Mouse (Mus musculus): ENCODE results near the gene Nr2e1. TPM values are rescaled to one million over a fixed set of nuclear protein-coding genes. Genes with fewer than 3 reads are reported as not detected.

The Nr2e1 gene
- polyA plus RNA-seq, 1 experiment, result not detected

- Histone ChIP-seq H3K4me1 (ENCODE audit: control insufficient read depth, insufficient read depth, low read length) (no peaks in the 10 kb centered on the region), H3K4me3 (ENCODE audit: insufficient read depth, low read length) (no peak overlapping the region), H3K27ac (ENCODE audit: insufficient read depth, low read depth, low read length) (no peak overlapping the region)
- TF ChIP-seq POLR2A (IDR thresholded peaks at IDR 0.05; ENCODE audit: borderline replicate concordance, low read depth, low read length) (no peak), CTCF (IDR thresholded peaks at IDR 0.05; ENCODE audit: low read depth, low read length) (no peak)
These were observed 3.1 kb downstream of the Nr2e1 start for GRCm38 (mm10) chr10:42580131-42580950.

- Histone ChIP-seq H3K27ac (ENCODE audit: insufficient read depth, low read depth, low read length) (no peak overlapping the region), H3K4me1 (ENCODE audit: control insufficient read depth, insufficient read depth, low read length) (no peaks in the 10 kb centered on the region), H3K4me3 (ENCODE audit: insufficient read depth, low read length) (no peak overlapping the region)
- TF ChIP-seq CTCF (IDR thresholded peaks at IDR 0.05; ENCODE audit: low read depth, low read length) (no peak), POLR2A (IDR thresholded peaks at IDR 0.05; ENCODE audit: borderline replicate concordance, low read depth, low read length) (no peak)
These were observed 3.8 kb downstream of the Nr2e1 start for GRCm38 (mm10) chr10:42579475-42580130.

- Histone ChIP-seq H3K27ac (ENCODE audit: insufficient read depth, low read depth, low read length) (no peak overlapping the region), H3K4me3 (ENCODE audit: insufficient read depth, low read length) (no peak overlapping the region), H3K4me1 (ENCODE audit: control insufficient read depth, insufficient read depth, low read length) (no peaks in the 10 kb centered on the region)
- TF ChIP-seq CTCF (IDR thresholded peaks at IDR 0.05; ENCODE audit: low read depth, low read length) (no peak), POLR2A (IDR thresholded peaks at IDR 0.05; ENCODE audit: borderline replicate concordance, low read depth, low read length) (no peak)
These were observed 4.5 kb downstream of the Nr2e1 start for GRCm38 (mm10) chr10:42578698-42579474.

GRCm38 (mm10) chr10:42578281-42578675 is 5.2 kb downstream of the Nr2e1 start:
- Histone ChIP-seq H3K4me3 (ENCODE audit: insufficient read depth, low read length) (no peak overlapping the region), H3K4me1 (ENCODE audit: control insufficient read depth, insufficient read depth, low read length) (no peaks in the 10 kb centered on the region), H3K27ac (ENCODE audit: insufficient read depth, low read depth, low read length) (no peak overlapping the region)
- TF ChIP-seq CTCF (IDR thresholded peaks at IDR 0.05; ENCODE audit: low read depth, low read length), result no peak

GRCm38 (mm10) chr10:42577525-42578280 is 5.7 kb downstream of the Nr2e1 start:
- H3K4me3 ChIP-seq (ENCODE audit: insufficient read depth, low read length), result no peak overlapping the region

GRCm38 (mm10) chr10:42574639-42575038 is 8.8 kb downstream of the Nr2e1 start:
- Histone ChIP-seq H3K4me1 (ENCODE audit: control insufficient read depth, insufficient read depth, low read length) (no peaks in the 10 kb centered on the region), H3K27ac (ENCODE audit: insufficient read depth, low read depth, low read length) (no peak overlapping the region), H3K4me3 (ENCODE audit: insufficient read depth, low read length) (no peak overlapping the region)
- TF ChIP-seq POLR2A (IDR thresholded peaks at IDR 0.05; ENCODE audit: borderline replicate concordance, low read depth, low read length), result no peak
- no peak for TF ChIP-seq CTCF (IDR thresholded peaks at IDR 0.05; ENCODE audit: low read depth, low read length)

More at GRCm38 (mm10) chr10:42577525-42578280, 5.7 kb downstream of the Nr2e1 start:
- no peaks in the 10 kb centered on the region for H3K4me1 ChIP-seq (ENCODE audit: control insufficient read depth, insufficient read depth, low read length)
- no peak overlapping the region for H3K27ac ChIP-seq (ENCODE audit: insufficient read depth, low read depth, low read length)
- TF ChIP-seq CTCF (IDR thresholded peaks at IDR 0.05; ENCODE audit: low read depth, low read length) (no peak), POLR2A (IDR thresholded peaks at IDR 0.05; ENCODE audit: borderline replicate concordance, low read depth, low read length) (no peak)

- Histone ChIP-seq H3K4me3 (ENCODE audit: insufficient read depth, low read length) (no peak overlapping the region), H3K27ac (ENCODE audit: insufficient read depth, low read depth, low read length) (no peak overlapping the region)
These were observed 10.5 kb downstream of the Nr2e1 start for GRCm38 (mm10) chr10:42572971-42573370.

GRCm38 (mm10) chr10:42572567-42572966 is 10.9 kb downstream of the Nr2e1 start:
- no peak overlapping the region for H3K27ac ChIP-seq (ENCODE audit: insufficient read depth, low read depth, low read length)
- H3K4me3 ChIP-seq (ENCODE audit: insufficient read depth, low read length), result no peak overlapping the region
- TF ChIP-seq CTCF (IDR thresholded peaks at IDR 0.05; ENCODE audit: low read depth, low read length) (no peak), POLR2A (IDR thresholded peaks at IDR 0.05; ENCODE audit: borderline replicate concordance, low read depth, low read length) (no peak)
- no peaks in the 10 kb centered on the region for H3K4me1 ChIP-seq (ENCODE audit: control insufficient read depth, insufficient read depth, low read length)

More at GRCm38 (mm10) chr10:42572971-42573370, 10.5 kb downstream of the Nr2e1 start:
- no peaks in the 10 kb centered on the region for H3K4me1 ChIP-seq (ENCODE audit: control insufficient read depth, insufficient read depth, low read length)
- TF ChIP-seq POLR2A (IDR thresholded peaks at IDR 0.05; ENCODE audit: borderline replicate concordance, low read depth, low read length) (no peak), CTCF (IDR thresholded peaks at IDR 0.05; ENCODE audit: low read depth, low read length) (no peak)

- H3K4me3 ChIP-seq (ENCODE audit: insufficient read depth, low read length), result no peak overlapping the region
- H3K4me1 ChIP-seq (ENCODE audit: control insufficient read depth, insufficient read depth, low read length), result no peaks in the 10 kb centered on the region
- TF ChIP-seq POLR2A (IDR thresholded peaks at IDR 0.05; ENCODE audit: borderline replicate concordance, low read depth, low read length) (no peak), CTCF (IDR thresholded peaks at IDR 0.05; ENCODE audit: low read depth, low read length) (no peak)
- H3K27ac ChIP-seq (ENCODE audit: insufficient read depth, low read depth, low read length), result no peak overlapping the region
These were observed 21.2 kb downstream of the Nr2e1 start for GRCm38 (mm10) chr10:42562272-42562671.
